Mouse (Mus musculus): ENCODE results near the gene Fcgr2b.

GRCm38 (mm10) chr1:171006335-171006734, 30.0 kb upstream of the Fcgr2b start:
- TF ChIP-seq CTCF (IDR thresholded peaks at IDR 0.05; ENCODE audit: low read depth, low read length) = no peak
- no peak for TF ChIP-seq POLR2A (IDR thresholded peaks at IDR 0.05; ENCODE audit: extremely low read depth, insufficient read depth, low read length)
